Mouse (Mus musculus) lung, postnatal 10 days (tissue): ENCODE measurements around the gene Ust.

Experiments used
- DNase-seq: peaks from one replicate; pipeline ENCODE4 v3.0.0; 2021

Ust gene

DNA sequence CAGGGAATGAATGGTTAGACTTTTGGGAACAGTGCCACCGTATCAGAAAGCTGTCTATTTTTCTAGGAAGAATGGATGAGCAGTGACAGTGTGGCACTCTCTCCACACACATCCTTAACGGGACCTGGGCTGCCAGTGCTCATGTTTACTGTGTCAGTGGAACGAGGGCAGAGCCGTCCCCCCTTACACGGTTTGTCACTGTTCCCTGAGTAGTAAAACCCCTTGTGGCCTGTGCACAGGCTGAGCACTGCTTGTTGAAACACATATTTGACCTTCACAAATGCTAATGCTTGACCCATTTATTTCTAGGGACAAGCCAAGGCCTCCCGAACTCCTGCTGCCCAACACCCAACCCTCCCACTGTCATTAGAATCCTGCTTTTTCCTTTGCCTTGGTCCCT lies 209.2 kb downstream of the Ust start:
- no peak for DNase-seq

- no peak for DNase-seq
These were observed 214.4 kb downstream of the Ust start for GRCm38 (mm10) chr10:8304211-8304610.

DNA sequence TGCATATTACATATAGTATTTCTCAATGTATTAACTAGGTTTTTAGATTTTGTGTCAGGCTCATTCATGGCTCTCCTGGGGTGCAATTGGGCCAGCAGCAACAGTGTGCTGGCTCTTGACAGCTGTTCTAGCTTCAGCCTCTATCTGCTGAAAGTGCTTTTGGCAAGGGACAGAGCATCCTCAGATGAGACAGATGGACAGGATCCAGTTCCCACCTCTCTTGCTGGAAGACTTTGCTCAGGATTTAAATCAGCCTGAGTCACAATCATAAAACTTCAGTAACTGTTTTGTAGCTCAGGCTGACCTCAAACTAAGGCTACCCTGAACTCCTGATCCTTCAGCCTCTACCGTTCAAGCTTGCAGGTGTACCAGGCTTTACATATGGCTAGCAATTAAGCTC lies 219.5 kb downstream of the Ust start:
- no peak for DNase-seq

GRCm38 (mm10) chr10:8297214-8297613 lies 221.4 kb downstream of the Ust start:
- peak; percentile 45 for DNase-seq

DNA sequence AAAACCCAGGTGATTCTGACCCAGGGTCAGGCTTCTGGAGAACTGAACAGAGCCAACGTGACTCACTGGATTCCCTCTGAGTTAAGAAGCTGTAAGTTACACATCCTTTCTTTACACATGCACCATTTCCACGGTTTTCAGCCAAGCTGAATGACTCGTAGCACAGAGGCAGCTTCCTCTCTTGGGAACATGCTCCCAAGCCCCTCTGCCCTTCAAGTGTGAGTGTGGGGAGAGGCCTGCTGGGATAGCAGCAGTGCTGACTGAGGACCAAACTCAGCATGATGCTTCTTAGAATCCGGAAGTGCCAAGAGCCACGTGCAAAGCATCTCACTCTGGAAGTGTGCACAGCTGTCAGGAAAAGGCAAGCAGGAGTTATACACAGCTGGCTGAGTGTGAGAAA lies 228.0 kb downstream of the Ust start:
- DNase-seq = peak; percentile 73

DNA sequence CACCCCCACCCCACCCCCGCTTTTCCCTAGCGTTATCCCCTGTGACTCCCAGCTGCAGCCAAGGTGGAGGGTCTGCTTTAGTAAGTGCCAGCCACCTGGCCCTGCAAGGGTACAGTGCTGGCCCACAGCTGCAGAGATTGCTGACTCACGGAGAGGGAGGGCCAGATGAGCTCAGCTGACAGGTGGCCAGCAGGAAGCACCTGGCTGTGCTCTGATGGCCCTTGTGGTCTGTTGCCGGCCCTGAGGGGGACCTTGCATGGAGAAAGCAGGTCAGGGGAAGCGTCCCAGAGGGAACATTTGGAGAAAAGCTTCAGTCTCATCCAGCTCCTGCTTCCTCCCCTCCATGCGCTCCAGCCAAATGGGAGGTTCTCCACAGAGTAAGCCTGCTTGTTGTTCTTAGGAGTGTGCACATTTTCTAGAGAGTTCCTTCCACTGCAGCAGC lies 231.3 kb downstream of the Ust start:
- DNase-seq = peak; percentile 17

- no peak for DNase-seq
These were observed 234.6 kb downstream of the Ust start for GRCm38 (mm10) chr10:8283991-8284390.

DNA sequence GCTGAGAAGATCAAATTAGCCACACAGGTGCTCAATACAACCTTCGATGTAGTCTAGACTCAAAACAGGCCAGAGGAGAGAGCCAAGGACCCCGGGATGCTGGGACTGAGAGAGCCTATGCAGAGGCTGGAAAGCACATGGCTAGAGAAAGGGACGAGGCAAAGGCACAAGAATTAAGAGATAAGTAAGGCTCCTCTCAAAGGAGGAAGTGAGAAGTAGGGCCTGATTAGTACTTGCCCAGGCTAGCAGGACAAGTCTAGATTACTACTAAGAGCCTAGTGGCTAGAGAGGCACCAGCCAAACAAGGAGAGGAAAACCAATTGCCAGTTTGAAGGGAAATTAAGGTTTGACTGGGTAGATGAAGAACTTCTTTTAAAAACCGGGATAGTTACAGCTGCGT lies 241.5 kb downstream of the Ust start:
- DNase-seq = no peak

DNA sequence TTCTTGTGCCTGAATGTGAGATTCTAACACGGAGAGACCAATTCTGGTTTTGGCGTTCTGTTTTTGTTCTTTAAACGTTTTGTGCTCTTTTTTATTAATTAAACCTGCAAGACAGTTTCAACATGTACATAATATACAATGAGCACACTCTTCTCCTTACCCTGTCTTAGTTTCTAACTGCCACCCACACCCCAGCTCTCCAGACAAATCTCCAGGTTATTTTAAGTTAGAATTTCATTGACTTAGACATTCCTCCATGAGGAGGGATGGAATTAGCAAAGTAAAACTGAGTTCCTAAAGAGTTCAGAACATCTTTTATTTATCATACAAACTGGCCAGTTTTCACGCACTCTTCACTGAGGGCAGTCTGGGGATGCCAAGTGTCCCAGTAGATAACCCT lies 248.9 kb downstream of the Ust start:
- no peak for DNase-seq

DNA sequence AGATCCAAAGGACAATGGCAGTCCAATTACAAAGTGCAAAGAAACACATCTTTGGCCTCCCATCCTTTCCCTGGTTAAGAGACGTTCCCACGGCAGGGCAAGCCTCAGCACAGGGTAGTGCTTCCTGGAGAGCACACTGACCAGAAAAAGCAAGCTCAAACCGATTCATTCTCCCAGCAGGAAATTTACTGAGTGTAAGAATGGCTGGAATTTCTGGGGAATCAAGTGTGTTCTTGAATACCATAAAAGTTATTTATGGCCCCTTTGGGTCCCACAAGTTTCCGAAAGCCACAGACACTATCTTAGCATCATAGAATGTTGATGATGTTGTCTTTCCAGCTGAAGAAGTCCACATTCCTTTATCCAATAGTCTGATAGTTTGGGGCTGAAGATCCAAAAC lies 258.9 kb downstream of the Ust start:
- DNase-seq = peak; percentile 11

GRCm38 (mm10) chr10:8250005-8250404 lies 268.6 kb downstream of the Ust start:
- DNase-seq = no peak

GRCm38 (mm10) chr10:8242336-8242735 lies 276.3 kb downstream of the Ust start:
- DNase-seq = peak; percentile 74

GRCm38 (mm10) chr10:8240703-8241102 lies 277.9 kb downstream of the Ust start:
- no peak for DNase-seq

DNA sequence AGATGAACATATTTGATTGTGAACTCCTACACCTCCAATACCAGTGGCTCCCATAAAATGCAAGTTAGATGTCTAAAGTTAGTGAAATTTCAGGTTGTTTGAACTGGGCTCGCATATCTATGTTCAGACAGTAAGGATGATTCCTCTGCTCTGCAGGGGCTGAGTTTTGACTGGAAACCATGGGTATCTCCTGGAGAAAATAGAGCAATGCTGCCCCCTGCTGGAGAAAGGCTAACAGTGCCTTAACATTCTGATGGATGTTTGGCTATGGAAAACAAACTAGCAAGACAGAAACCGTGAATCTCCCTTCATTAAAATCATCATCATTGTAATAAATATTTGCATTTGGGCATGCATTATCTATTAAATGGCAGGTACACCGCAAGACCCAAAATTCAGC lies 278.4 kb downstream of the Ust start:
- DNase-seq = peak; percentile 84

- DNase-seq = no peak
These were observed 281.6 kb downstream of the Ust start for GRCm38 (mm10) chr10:8236780-8237571.

GRCm38 (mm10) chr10:8233148-8233901 lies 285.3 kb downstream of the Ust start:
- peak; percentile 57 for DNase-seq

- DNase-seq = no peak
These were observed 286.1 kb downstream of the Ust start for GRCm38 (mm10) chr10:8232535-8232934.

DNA sequence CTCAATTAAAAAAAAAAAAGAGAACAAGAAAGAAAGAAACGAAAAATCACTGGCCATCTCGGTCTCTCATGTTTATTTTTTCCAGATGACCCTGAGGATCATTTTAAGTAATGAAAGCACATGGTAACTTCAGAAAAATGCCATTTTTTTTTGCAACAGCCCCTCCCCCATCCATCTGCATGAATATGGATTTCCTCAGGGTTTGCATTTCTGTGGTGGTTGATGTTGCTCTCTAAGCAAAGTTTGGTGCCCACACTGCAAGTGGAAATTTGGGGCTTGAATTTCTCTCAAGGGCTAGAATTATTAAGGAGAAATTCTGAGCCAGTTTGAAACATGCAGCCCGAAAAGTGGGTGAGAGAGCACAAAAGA lies 290.3 kb downstream of the Ust start:
- DNase-seq = no peak

GRCm38 (mm10) chr10:8227705-8228374 lies 290.8 kb downstream of the Ust start:
- peak; percentile 32 for DNase-seq

- no peak for DNase-seq
These were observed 292.0 kb downstream of the Ust start for GRCm38 (mm10) chr10:8226650-8227049.

GRCm38 (mm10) chr10:8224641-8225040 lies 294.0 kb downstream of the Ust start:
- no peak for DNase-seq

- no peak for DNase-seq
These were observed 294.6 kb downstream of the Ust start for GRCm38 (mm10) chr10:8224046-8224445.

GRCm38 (mm10) chr10:8216946-8217345 lies 301.7 kb downstream of the Ust start:
- DNase-seq = no peak

DNA sequence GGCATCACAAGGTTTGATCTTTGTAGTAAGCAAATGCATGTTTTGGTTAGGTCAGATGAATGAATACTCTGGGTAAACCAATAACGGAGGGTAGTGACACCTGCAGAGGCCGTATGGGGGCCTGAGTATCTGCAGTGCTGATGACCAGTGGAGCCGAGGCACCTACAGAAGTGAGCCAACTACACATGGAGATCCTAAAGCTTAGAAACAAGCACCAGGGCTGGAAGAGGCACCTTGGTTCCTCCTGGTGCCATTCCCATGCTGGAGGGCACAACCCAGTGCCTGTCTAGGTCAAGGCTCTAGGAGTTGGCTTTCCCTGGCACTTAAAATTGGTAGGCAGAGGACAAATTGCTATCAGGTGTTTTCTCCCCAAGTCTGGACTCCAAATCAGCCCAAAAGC lies 303.4 kb downstream of the Ust start:
- DNase-seq = no peak
